Mouse (Mus musculus): ENCODE results near the gene Itgb5. TPM values are rescaled to one million over a fixed set of nuclear protein-coding genes. Genes with fewer than 3 reads are reported as not detected.

Itgb5 gene
- total and polyA plus RNA-seq, 3 experiments, result 0.27 to 0.58 TPM; not detected in 1

- Histone ChIP-seq H3K4me1 (ENCODE audit: control insufficient read depth in 1 of 2, insufficient read depth in 2 of 2, low read length in 2 of 2) (peaks cover 34 to 52% of the 10 kb centered on the region in 2 experiments), H3K27ac (ENCODE audit: control insufficient read depth, low read depth, low read length) (peak overlapping the region; percentile 96), H3K27me3 (ENCODE audit: control insufficient read depth in 1 of 2, insufficient read depth in 2 of 2, low read length in 2 of 2) (no peaks in the 10 kb centered on the region), H3K9ac (ENCODE audit: control insufficient read depth, low read depth, low read length, poor library complexity, severe bottlenecking) (peak overlapping the region; percentile 49; the same call in 1 of the 2 replicates), H3K36me3 (ENCODE audit: control insufficient read depth in 1 of 2, insufficient read depth in 2 of 2, low read length in 2 of 2) (peaks cover 0 to 43% of the 10 kb centered on the region in 2 experiments; a peak in 2 of 4 replicates), H3K79me2 (ENCODE audit: control insufficient read depth, insufficient read depth, low read length, poor library complexity) (no peaks in the 10 kb centered on the region), H3K4me3 (ENCODE audit: control insufficient read depth in 1 of 2, insufficient read depth in 1 of 2, low read depth in 2 of 2, low read length in 2 of 2) (no peak overlapping the region; a peak in 1 of 4 replicates), H3K9me3 (replicated peaks; ENCODE audit: insufficient read depth, low read length) (no peaks in the 10 kb centered on the region)
- peak; percentile 69 for DNase-seq (ENCODE audit: low read depth, low spot score)
- TF ChIP-seq CHD1 (IDR thresholded peaks at IDR 0.05; ENCODE audit: low read depth, low read length) (no peak), MAZ (IDR thresholded peaks at IDR 0.05; ENCODE audit: low read depth, low read length) (no peak), HCFC1 (IDR thresholded peaks at IDR 0.05; ENCODE audit: low read depth, low read length) (no peak), MEF2A (IDR thresholded peaks at IDR 0.05; ENCODE audit: extremely low read depth, insufficient replicate concordance, low read depth, low read length, poor library complexity, severe bottlenecking) (no peak), NELFE (IDR thresholded peaks at IDR 0.05; ENCODE audit: low read depth, low read length) (no peak), MAX (IDR thresholded peaks at IDR 0.05; ENCODE audit: low read length) (0 out of 2 replicates have a peak, but pooled peaks have one; percentile 20), SIN3A (IDR thresholded peaks at IDR 0.05; ENCODE audit: low read length) (no peak; the same call in 1 of the 2 replicates), ETS1 (IDR thresholded peaks at IDR 0.05; ENCODE audit: low read depth, low read length) (no peak; the same call in 1 of the 2 replicates), ZNF384 (IDR thresholded peaks at IDR 0.05; ENCODE audit: low read depth, low read length) (no peak), ZMIZ1 (IDR thresholded peaks at IDR 0.05; ENCODE audit: low read depth, low read length) (no peak), GATA1 (IDR thresholded peaks at IDR 0.05; ENCODE audit: low read depth, low read length) (peak; percentile 78), BHLHE40 (IDR thresholded peaks at IDR 0.05; ENCODE audit: borderline replicate concordance, low read depth, low read length) (peak; percentile 37; the same call in 1 of the 2 replicates), RCOR1 (IDR thresholded peaks at IDR 0.05; ENCODE audit: low read depth, low read length) (no peak), ELF1 (IDR thresholded peaks at IDR 0.05; ENCODE audit: low read depth, low read length) (no peak), POLR2AphosphoS5 (IDR thresholded peaks at IDR 0.05; ENCODE audit: borderline replicate concordance, low read depth, low read length) (no peak), POLR2AphosphoS2 (IDR thresholded peaks at IDR 0.05; ENCODE audit: low read length) (no peak), POLR2A (IDR thresholded peaks at IDR 0.05; ENCODE audit: control insufficient read depth in 1 of 2, insufficient read depth in 1 of 2, low read depth in 1 of 2, low read length in 2 of 2, poor library complexity in 1 of 2) (peak in 1 of 2 experiments; percentile 46; a peak in 1 of 4 replicates), ZKSCAN1 (IDR thresholded peaks at IDR 0.05; ENCODE audit: low read depth, low read length) (no peak), MYC (IDR thresholded peaks at IDR 0.05; ENCODE audit: low read depth, low read length) (0 out of 2 replicates have a peak, but pooled peaks have one; percentile 80), EP300 (IDR thresholded peaks at IDR 0.05; ENCODE audit: low read depth in 1 of 2, low read length in 2 of 2) (peak in 1 of 2 experiments; percentile 75; a peak in 2 of 4 replicates), TCF12 (IDR thresholded peaks at IDR 0.05; ENCODE audit: low read depth, low read length) (0 out of 2 replicates have a peak, but pooled peaks have one; percentile 16), CHD2 (IDR thresholded peaks at IDR 0.05; ENCODE audit: low read length) (no peak), TAL1 (IDR thresholded peaks at IDR 0.05; ENCODE audit: low read length) (peak; percentile 61)
Observed at GRCm38 (mm10) chr16:33784547-33784946, 44.9 kb upstream of the Itgb5 start.
